Mouse (Mus musculus): Measurements from ENCODE around the gene Speer4f2. TPM values are rescaled to one million over a fixed set of nuclear protein-coding genes. Genes with fewer than 3 reads are reported as not detected.
"Not testable (repeated sequence)": the region's sequence is repeated elsewhere in the genome, so short reads cannot be mapped to it uniquely, and the experiment has no call there.

Speer4f2 gene
- total RNA-seq (2014; rRNA removed) = not detected in 2 replicates
- not detected in 2 replicates for polyA plus RNA-seq (2012; rRNA removed)

- not testable (repeated sequence) for H3K36me3 ChIP-seq (ENCODE audit: control insufficient read depth, insufficient read depth, low read length); H3K27me3 ChIP-seq (ENCODE audit: control insufficient read depth, insufficient read depth, low read length); H3K79me2 ChIP-seq (ENCODE audit: control insufficient read depth, insufficient read depth, low read length); DNase-seq (ENCODE audit: extremely low read depth, low read depth, low spot score); H3K9ac ChIP-seq (ENCODE audit: low read depth, low read length); H3K4me1 ChIP-seq (ENCODE audit: control insufficient read depth, insufficient read depth, low read length); H3K4me3 ChIP-seq (ENCODE audit: insufficient read depth, low read depth, low read length); H3K27ac ChIP-seq (replicated peaks; ENCODE audit: insufficient read depth, low read depth, low read length)
- 91% methylated on average over 1 of the region's 1 CpGs for WGBS
Observed at GRCm38 (mm10) chr5:17372880-17373279, at the start of gene Speer4f2. Speer4f2 (plus strand) TSS chr5:17373180.

GRCm38 (mm10) chr5:17328946-17329566, 43.9 kb upstream of the Speer4f2 start:
- TF ChIP-seq POLR2A (IDR thresholded peaks at IDR 0.05; ENCODE audit: extremely low read depth, insufficient read depth, low read length) (no peak), CTCF (IDR thresholded peaks at IDR 0.05; ENCODE audit: low read depth, low read length) (no peak)
- no peak for DNase-seq (ENCODE audit: extremely low read depth, low read depth, low spot score)
- no peak overlapping the region for H3K9ac ChIP-seq (ENCODE audit: low read depth, low read length)
- WGBS = 71% methylated on average over 2 of the region's 2 CpGs
- no peak overlapping the region for H3K27ac ChIP-seq (replicated peaks; ENCODE audit: insufficient read depth, low read depth, low read length)
- no peaks in the 10 kb centered on the region for H3K27me3 ChIP-seq (ENCODE audit: control insufficient read depth, insufficient read depth, low read length)
- H3K4me3 ChIP-seq (ENCODE audit: insufficient read depth, low read depth, low read length) = no peak overlapping the region
- no peaks in the 10 kb centered on the region for H3K36me3 ChIP-seq (ENCODE audit: control insufficient read depth, insufficient read depth, low read length)
- no peaks in the 10 kb centered on the region for H3K4me1 ChIP-seq (ENCODE audit: control insufficient read depth, insufficient read depth, low read length)
- H3K79me2 ChIP-seq (ENCODE audit: control insufficient read depth, insufficient read depth, low read length) = no peaks in the 10 kb centered on the region

GRCm38 (mm10) chr5:17334836-17335235, 38.1 kb upstream of the Speer4f2 start:
- WGBS = 81% methylated on average over 1 of the region's 1 CpGs
- DNase-seq (ENCODE audit: extremely low read depth, low read depth, low spot score) = no peak
- Histone ChIP-seq H3K9ac (ENCODE audit: low read depth, low read length) (no peak overlapping the region), H3K27me3 (ENCODE audit: control insufficient read depth, insufficient read depth, low read length) (no peaks in the 10 kb centered on the region), H3K4me1 (ENCODE audit: control insufficient read depth, insufficient read depth, low read length) (no peaks in the 10 kb centered on the region), H3K79me2 (ENCODE audit: control insufficient read depth, insufficient read depth, low read length) (no peaks in the 10 kb centered on the region), H3K36me3 (ENCODE audit: control insufficient read depth, insufficient read depth, low read length) (no peaks in the 10 kb centered on the region), H3K27ac (replicated peaks; ENCODE audit: insufficient read depth, low read depth, low read length) (no peak overlapping the region), H3K4me3 (ENCODE audit: insufficient read depth, low read depth, low read length) (no peak overlapping the region)
- TF ChIP-seq POLR2A (IDR thresholded peaks at IDR 0.05; ENCODE audit: extremely low read depth, insufficient read depth, low read length) (no peak), CTCF (IDR thresholded peaks at IDR 0.05; ENCODE audit: low read depth, low read length) (no peak)

- not testable (repeated sequence) for H3K36me3 ChIP-seq (ENCODE audit: control insufficient read depth, insufficient read depth, low read length); H3K9ac ChIP-seq (ENCODE audit: low read depth, low read length); H3K27ac ChIP-seq (replicated peaks; ENCODE audit: insufficient read depth, low read depth, low read length); H3K27me3 ChIP-seq (ENCODE audit: control insufficient read depth, insufficient read depth, low read length); DNase-seq (ENCODE audit: extremely low read depth, low read depth, low spot score); H3K79me2 ChIP-seq (ENCODE audit: control insufficient read depth, insufficient read depth, low read length); H3K4me1 ChIP-seq (ENCODE audit: control insufficient read depth, insufficient read depth, low read length); H3K4me3 ChIP-seq (ENCODE audit: insufficient read depth, low read depth, low read length)
- WGBS = 54% methylated on average over 2 of the region's 2 CpGs
Observed at GRCm38 (mm10) chr5:17345741-17346140, 27.2 kb upstream of the Speer4f2 start.

GRCm38 (mm10) chr5:17359394-17359999, 13.5 kb upstream of the Speer4f2 start:
- no peaks in the 10 kb centered on the region for H3K36me3 ChIP-seq (ENCODE audit: control insufficient read depth, insufficient read depth, low read length)
- H3K9ac ChIP-seq (ENCODE audit: low read depth, low read length) = no peak overlapping the region
- no peak for TF ChIP-seq CTCF (IDR thresholded peaks at IDR 0.05; ENCODE audit: low read depth, low read length)
- TF ChIP-seq POLR2A (IDR thresholded peaks at IDR 0.05; ENCODE audit: extremely low read depth, insufficient read depth, low read length) = no peak
- no peak overlapping the region for H3K4me3 ChIP-seq (ENCODE audit: insufficient read depth, low read depth, low read length)
- no peak for DNase-seq (ENCODE audit: extremely low read depth, low read depth, low spot score)
- no peaks in the 10 kb centered on the region for H3K79me2 ChIP-seq (ENCODE audit: control insufficient read depth, insufficient read depth, low read length)
- no peak overlapping the region for H3K27ac ChIP-seq (replicated peaks; ENCODE audit: insufficient read depth, low read depth, low read length)
- no peaks in the 10 kb centered on the region for H3K27me3 ChIP-seq (ENCODE audit: control insufficient read depth, insufficient read depth, low read length)
- H3K4me1 ChIP-seq (ENCODE audit: control insufficient read depth, insufficient read depth, low read length) = no peaks in the 10 kb centered on the region

- Histone ChIP-seq H3K4me1 (ENCODE audit: control insufficient read depth, insufficient read depth, low read length) (no peaks in the 10 kb centered on the region), H3K27me3 (ENCODE audit: control insufficient read depth, insufficient read depth, low read length) (no peaks in the 10 kb centered on the region), H3K9ac (ENCODE audit: low read depth, low read length) (no peak overlapping the region), H3K27ac (replicated peaks; ENCODE audit: insufficient read depth, low read depth, low read length) (no peak overlapping the region), H3K4me3 (ENCODE audit: insufficient read depth, low read depth, low read length) (no peak overlapping the region), H3K79me2 (ENCODE audit: control insufficient read depth, insufficient read depth, low read length) (no peaks in the 10 kb centered on the region), H3K36me3 (ENCODE audit: control insufficient read depth, insufficient read depth, low read length) (no peaks in the 10 kb centered on the region)
- WGBS = 69% methylated on average over 7 of the region's 7 CpGs
- no peak for DNase-seq (ENCODE audit: extremely low read depth, low read depth, low spot score)
- TF ChIP-seq POLR2A (IDR thresholded peaks at IDR 0.05; ENCODE audit: extremely low read depth, insufficient read depth, low read length) = no peak
- TF ChIP-seq CTCF (IDR thresholded peaks at IDR 0.05; ENCODE audit: low read depth, low read length) = no peak
Observed at GRCm38 (mm10) chr5:17389926-17390325, 16.9 kb downstream of the Speer4f2 start.
